Mouse (Mus musculus) c-Kit-positive CD71-positive TER-119-positive erythroid progenitor cells, embryonic 14.5 days (primary cell): ENCODE results near the gene Sufu.

Experiments
- DNase-seq: peaks from one replicate; pipeline ENCODE4 v3.0.0-alpha.2; 2013; ENCODE audit warnings: low spot score

Gene Sufu

GRCm38 (mm10) chr19:46394712-46395108 is 2.0 kb upstream of the Sufu start:
- peak; percentile 9 for DNase-seq

- peak; percentile 100 for DNase-seq
Measured at GRCm38 (mm10) chr19:46395109-46396009, 1.3 kb upstream of the Sufu start, which contains the start of gene Actr1a. TSS of gene Actr1a (minus strand) at chr19:46395748.

GRCm38 (mm10) chr19:46396109-46396508 is 587 bp upstream of the Sufu start:
- no peak for DNase-seq

DNA sequence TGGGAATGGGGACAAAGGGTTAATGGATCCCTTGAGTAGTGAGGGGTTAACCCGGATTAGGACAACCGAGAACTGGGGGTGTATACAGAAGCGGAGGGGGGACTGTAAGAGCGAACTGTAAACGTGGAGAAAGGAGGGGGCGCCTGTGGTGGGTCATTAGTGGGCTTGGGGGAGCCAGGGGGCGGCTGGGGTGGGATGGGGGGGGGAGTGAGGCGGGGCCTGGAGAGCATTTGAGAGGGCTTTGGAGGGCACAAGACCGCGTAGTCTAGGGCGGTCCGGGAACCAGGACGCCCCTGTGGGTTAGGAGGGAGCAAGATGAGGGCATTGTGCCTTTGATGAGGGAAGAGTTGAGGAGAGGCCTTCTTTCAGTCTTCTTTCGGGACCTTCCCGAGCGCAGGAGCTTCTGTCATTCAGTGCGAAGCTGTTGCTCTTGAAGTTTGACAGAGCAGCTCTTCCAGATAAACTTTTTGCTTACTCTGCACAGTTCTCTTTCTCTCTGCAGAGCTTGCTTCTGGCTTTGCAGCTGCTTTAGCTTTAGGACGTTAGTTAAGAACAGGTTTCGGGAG is 823 bp downstream of the Sufu start:
- DNase-seq = peak; percentile 19

- no peak for DNase-seq
Measured at GRCm38 (mm10) chr19:46398401-46398800, 1.7 kb downstream of the Sufu start.

DNA sequence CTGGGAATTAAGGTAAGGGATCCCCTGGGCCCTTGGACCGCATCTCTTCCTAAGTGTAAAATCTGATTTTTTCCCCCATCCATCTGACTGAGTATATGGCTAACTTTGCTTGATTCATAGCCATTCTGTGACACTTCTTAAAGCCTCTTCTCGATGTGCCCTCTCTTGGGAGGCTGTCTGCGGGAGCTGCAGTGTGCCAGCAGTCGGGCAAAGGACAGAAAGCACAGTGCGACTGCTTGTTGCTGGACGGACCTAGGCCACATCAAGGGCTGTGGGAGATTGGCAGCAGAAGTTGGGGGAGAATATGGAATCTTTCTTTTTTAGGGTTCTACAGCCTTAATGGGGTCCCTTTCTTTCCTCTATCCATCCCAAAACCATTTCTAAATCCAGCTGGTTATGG is 2.7 kb downstream of the Sufu start:
- DNase-seq = no peak

DNA sequence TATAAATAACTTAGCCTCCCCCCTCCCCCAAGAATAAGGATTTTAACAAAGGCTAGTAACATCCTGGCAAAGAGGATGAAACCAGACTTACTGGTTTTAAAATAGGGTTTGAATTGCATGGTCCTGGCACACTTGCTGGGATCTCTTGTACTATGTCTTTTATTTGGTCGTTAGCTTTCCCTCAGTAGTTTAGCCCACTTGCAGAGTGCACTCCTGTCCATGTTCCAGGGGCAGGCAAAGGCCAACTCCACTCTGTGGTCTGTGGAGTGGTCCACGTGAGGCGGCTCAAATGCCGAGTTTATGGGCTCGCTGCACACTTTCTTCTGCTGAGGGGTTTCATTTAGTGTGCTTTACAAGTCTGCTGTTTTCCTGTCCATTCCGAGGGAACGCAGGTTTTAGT is 3.2 kb downstream of the Sufu start:
- no peak for DNase-seq

DNA sequence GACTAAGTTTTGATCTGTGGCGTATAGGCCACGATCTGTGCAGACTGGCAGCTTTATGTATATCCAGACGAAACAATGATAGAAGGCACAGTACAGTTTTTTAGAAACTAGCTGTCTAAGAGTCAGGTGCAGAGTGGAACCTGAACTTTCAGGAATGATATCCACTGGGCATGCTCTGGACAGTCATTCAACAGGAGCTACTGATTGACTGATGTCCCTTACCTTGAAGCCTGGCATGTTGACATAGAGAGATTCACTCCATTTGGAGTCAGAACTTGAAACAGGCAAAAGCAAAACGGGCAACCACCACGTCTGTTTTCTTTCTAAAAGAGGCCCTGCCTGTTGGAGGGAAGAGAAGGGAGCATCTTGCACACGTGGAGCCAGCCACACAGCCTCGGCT is 3.9 kb downstream of the Sufu start:
- no peak for DNase-seq

DNA sequence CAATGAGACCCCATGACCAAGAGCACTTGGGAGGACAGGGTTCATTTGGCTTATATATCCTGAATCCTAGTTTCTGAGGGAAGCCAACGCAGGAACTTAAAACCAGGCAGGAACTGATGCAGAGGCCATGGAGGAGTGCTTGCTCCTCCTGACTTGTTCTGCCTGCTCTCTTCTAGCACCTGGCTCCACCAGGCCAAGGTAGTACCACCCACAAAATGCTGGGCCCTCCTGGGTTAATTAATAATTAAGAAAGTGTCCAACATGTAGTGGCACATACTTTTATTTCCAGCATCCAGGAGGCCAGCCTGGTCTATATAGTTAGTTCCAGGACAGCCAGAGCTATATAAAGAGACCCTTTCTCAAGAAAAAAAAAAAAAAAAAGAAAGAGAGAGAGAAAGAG is 7.3 kb downstream of the Sufu start:
- no peak for DNase-seq

- DNase-seq = no peak
Measured at GRCm38 (mm10) chr19:46406592-46407386, 10.1 kb downstream of the Sufu start.

DNA sequence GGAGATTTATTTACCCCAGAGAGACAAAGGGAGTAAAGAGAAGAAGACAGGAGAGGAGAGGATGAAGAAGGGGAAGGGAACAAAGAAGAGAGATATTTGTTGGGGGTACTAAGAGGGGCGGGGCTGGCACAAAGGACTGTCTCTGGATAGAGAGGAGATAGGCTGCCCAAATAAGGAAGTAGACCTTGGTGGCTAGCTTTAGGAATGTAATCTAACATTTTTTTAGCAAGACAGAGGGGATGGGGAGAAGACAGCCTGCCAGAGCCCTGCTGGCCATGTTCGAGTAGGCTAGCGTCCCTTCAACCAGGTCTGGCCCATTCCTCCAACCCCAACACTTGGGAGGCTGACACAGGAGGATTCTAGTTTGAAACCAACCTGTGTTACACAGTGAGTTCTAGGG is 12.8 kb downstream of the Sufu start:
- no peak for DNase-seq

GRCm38 (mm10) chr19:46412056-46412805 is 15.5 kb downstream of the Sufu start:
- no peak for DNase-seq

GRCm38 (mm10) chr19:46413969-46414368 is 17.3 kb downstream of the Sufu start:
- DNase-seq = no peak

- no peak for DNase-seq
Measured at GRCm38 (mm10) chr19:46414486-46414885, 17.8 kb downstream of the Sufu start.

GRCm38 (mm10) chr19:46416276-46416675 is 19.6 kb downstream of the Sufu start:
- DNase-seq = no peak

GRCm38 (mm10) chr19:46418051-46418450 is 21.4 kb downstream of the Sufu start:
- no peak for DNase-seq

DNA sequence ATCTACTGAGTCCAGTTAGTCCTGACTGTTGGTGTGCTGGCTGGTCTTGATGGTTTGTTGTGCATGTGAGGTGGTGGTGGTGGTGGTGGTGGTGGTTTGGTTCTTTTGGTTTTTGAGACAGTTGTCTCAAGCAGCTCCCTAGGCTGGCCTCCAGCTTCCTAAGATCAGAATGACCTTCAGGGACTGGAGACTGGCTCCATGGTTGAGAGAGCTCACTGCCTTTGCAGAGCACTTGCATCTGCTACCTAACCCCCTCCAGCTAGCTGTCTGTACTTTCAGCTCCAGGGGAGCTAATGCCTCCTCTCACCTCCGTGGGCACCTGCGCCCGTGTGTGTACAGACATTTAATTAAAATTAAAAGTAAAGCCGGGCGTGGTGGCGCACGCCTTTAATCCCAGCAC is 23.7 kb downstream of the Sufu start:
- no peak for DNase-seq

DNA sequence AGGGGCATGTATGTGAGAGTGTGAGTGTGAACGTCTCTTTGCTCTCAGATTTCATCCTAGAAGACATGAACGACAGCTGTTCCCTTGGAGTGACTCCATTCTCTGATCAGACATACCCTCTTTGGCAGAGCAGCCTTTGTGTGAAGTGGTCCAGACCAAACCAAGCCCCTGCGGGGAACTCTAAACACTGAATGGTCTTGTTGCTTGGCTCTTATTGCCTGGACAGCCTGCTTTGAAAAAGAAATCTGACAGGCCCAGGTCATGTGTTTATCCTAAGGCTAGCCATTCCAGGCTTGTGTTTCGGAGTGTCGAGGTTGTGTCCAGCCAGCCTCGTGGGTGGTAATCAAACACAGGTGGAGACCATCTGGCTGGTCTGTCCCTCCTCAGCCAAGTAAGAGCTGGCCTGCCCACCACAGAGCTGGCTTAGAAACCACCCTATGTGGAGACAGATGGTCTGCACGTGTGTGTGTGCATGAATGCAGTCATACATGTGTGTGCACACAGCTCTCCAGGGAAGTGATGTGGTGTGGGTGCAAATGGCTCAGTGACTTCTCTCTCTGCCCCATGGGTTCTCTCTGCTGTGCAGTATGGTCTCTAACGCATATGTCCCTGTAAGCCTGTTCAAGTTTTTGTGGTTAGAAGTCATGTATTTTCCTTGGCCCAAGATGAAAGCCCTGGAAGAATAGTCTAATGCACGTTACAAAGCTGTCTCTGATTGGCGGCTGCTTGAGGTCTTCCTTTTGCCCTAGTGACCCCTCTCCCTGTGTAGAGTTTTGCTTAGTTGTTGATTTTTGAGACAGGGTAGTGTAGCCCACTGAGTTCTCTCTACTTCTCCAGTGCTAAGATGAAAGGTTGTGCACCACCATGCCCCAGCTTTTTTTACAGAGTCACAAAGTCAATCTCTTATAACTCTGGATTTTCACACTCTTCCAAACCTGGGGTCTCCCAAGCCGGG is 26.0 kb downstream of the Sufu start:
- DNase-seq = no peak

- DNase-seq = no peak
Measured at GRCm38 (mm10) chr19:46425266-46425665, 28.6 kb downstream of the Sufu start.

GRCm38 (mm10) chr19:46426488-46426887 is 29.8 kb downstream of the Sufu start:
- no peak for DNase-seq

DNA sequence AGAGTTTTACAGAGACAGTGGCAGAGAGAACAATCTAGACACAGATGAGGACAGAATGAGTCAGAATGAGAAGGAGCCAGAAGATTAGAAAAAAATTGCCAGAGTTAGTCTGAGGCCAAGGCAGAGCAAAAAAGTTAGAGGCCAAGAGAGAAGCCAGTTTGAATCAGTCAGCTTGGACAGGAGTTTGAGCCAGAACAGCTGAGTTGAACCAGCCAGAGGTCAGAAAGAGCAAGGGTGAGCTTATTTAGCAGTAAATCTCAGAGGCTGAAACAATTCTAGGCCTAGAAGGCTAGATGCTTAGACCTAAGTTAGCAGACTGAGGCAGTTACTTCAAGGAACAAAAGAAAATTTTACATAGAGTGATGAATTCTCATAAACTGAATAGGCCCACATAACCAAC is 32.6 kb downstream of the Sufu start:
- no peak for DNase-seq
